Mouse (Mus musculus): ENCODE results near the gene Rwdd1. TPM values are rescaled to one million over a fixed set of nuclear protein-coding genes. Genes with fewer than 3 reads are reported as not detected.

Rwdd1 gene
- polyA plus RNA-seq, 1 experiment from 2014 or later = 141 TPM

DNA sequence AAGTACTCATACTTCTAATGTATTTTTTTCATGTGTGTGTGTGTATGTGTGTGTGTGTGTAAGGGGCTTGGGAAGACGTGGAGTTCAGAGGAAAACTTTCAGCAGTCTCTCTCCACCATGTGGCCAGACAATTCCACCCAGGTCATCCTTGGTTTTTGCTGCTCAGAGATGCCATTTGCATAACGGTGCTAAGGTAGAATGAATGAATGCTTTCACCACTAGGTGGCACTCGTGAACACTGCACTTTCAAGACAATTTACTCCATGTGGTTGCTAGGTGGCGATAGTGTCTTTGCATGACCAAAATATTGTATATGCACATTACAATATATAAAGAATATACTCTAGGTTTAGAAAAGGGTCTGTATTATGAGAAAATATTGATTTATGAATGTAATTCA lies 32.7 kb downstream of the Rwdd1 start:
- H3K27me3 ChIP-seq (ENCODE audit: low read depth, poor library complexity, severe bottlenecking) = no peaks in the 10 kb centered on the region
- peak; percentile 54 for DNase-seq (ENCODE audit: low spot score)
- H3K27ac ChIP-seq = no peak overlapping the region
- 27% methylated on average over 4 of the region's 4 CpGs for WGBS
- peaks cover 15% of the 10 kb centered on the region for H3K36me3 ChIP-seq
- no peak overlapping the region for H3K4me3 ChIP-seq
- no peaks in the 10 kb centered on the region for H3K4me1 ChIP-seq
- H3K9me3 ChIP-seq (replicated peaks) = no peaks in the 10 kb centered on the region

DNA sequence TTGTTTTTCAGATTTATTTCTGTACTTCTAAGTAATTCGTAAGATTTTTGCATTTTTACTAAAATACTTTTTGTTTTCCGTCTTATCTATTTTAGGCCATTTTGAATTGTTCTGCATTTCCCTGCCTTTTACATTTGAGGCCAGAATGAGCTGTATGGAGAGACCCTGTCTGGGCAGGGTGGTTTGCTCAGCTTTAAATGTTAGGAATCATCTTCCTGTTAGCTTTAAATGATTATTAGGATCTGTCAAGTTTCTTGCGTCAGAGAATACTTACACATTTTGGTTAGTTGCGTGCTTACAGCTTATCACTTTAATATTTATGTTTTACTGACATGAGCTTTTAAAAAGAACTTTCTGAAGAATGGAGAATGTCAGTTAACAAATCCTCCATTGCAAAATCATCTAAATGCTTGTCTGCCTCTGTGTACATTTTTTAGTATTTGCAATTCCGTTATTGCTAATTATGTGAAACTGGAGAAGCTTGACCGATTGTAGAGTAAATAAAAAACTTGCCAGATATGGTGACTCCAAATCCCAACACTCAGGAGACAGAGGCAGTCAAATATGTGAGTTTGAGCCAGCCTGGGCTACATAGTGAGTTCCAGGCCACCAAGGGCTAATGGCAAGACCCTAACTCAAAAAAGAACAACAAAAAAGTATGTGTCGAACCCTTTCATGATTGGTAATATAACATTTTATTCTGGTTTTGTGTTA lies 44.5 kb downstream of the Rwdd1 start:
- Histone ChIP-seq H3K27ac (no peak overlapping the region), H3K27me3 (ENCODE audit: low read depth, poor library complexity, severe bottlenecking) (no peaks in the 10 kb centered on the region), H3K4me1 (no peaks in the 10 kb centered on the region), H3K9me3 (replicated peaks) (no peaks in the 10 kb centered on the region), H3K4me3 (no peak overlapping the region), H3K36me3 (no peaks in the 10 kb centered on the region)
- DNase-seq (ENCODE audit: low spot score) = no peak
- WGBS = 95% methylated on average over 7 of the region's 7 CpGs

DNA sequence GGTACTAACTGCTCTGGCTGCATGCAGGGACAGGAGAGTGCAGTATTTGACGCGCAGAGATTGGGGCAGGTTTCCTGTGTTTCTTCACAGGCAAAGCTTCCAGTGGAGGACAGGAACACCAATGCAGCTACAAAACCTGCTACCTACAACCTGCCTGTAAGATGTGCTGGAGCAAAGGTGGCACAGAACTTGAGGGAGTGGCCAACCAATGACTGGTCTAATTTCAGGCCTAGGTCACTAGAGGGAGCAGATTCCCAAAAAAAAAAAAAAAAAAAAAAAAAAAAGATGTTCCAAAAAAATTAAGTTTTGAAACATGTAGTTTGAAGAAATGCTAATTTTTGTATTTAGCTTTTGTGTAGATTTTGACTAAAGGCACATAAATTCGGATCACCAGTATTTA lies 66.9 kb downstream of the Rwdd1 start:
- Histone ChIP-seq H3K36me3 (peaks cover 19% of the 10 kb centered on the region), H3K4me3 (no peak overlapping the region), H3K27me3 (ENCODE audit: low read depth, poor library complexity, severe bottlenecking) (no peaks in the 10 kb centered on the region), H3K4me1 (peaks cover 6% of the 10 kb centered on the region), H3K9me3 (replicated peaks) (no peaks in the 10 kb centered on the region), H3K27ac (no peak overlapping the region)
- WGBS = 77% methylated on average over 3 of the region's 3 CpGs
- DNase-seq (ENCODE audit: low spot score) = no peak

GRCm38 (mm10) chr10:33950803-33951583 lies 68.4 kb downstream of the Rwdd1 start, which contains the start of gene Zup1:
TSS of gene Zup1 (minus strand) at chr10:33951269.
- Histone ChIP-seq H3K4me3 (peak within 1 kb of the TSS; percentile 90), H3K27ac (peak within 1 kb of the TSS; percentile 95), H3K36me3 (peaks cover 25% of the 10 kb centered on the region), H3K4me1 (peaks cover 6% of the 10 kb centered on the region), H3K9me3 (replicated peaks) (no peaks in the 10 kb centered on the region), H3K27me3 (ENCODE audit: low read depth, poor library complexity, severe bottlenecking) (no peaks in the 10 kb centered on the region)
- DNase-seq (ENCODE audit: low spot score) = peak; percentile 83
- WGBS = 5% methylated on average over 42 of the region's 42 CpGs

Other genes with a start within 250 kb of the Rwdd1 start
- gene Sult3a2, start 232.9 kb downstream of the Rwdd1 start, polyA plus RNA-seq (2016; fragmentation: Nextera tagmentation; extraction: Ambion mirVana) = not detected in 2 replicates
- not detected in 2 replicates for gene Sult3a1, start 161.9 kb downstream of the Rwdd1 start, polyA plus RNA-seq (2016; fragmentation: Nextera tagmentation; extraction: Ambion mirVana)
- 0.05 TPM in 1 of 2 replicates, not detected in the other for gene Rsph4a, start 114.5 kb downstream of the Rwdd1 start, polyA plus RNA-seq (2016; fragmentation: Nextera tagmentation; extraction: Ambion mirVana)
- 18.5 and 23.6 TPM in 2 replicates for gene Zup1, start 68.4 kb downstream of the Rwdd1 start, polyA plus RNA-seq (2016; fragmentation: Nextera tagmentation; extraction: Ambion mirVana)
- gene Trappc3l, start 18.0 kb upstream of the Rwdd1 start, polyA plus RNA-seq (2016; fragmentation: Nextera tagmentation; extraction: Ambion mirVana) = not detected in 2 replicates
- not detected in 2 replicates for gene Calhm4, start 24.7 kb upstream of the Rwdd1 start, polyA plus RNA-seq (2016; fragmentation: Nextera tagmentation; extraction: Ambion mirVana)
- 0.04 and 0.05 TPM in 2 replicates for gene Calhm5, start 76.9 kb upstream of the Rwdd1 start, polyA plus RNA-seq (2016; fragmentation: Nextera tagmentation; extraction: Ambion mirVana)
- gene Calhm6, start 108.4 kb upstream of the Rwdd1 start, polyA plus RNA-seq (2016; fragmentation: Nextera tagmentation; extraction: Ambion mirVana) = 0.69 and 0.95 TPM in 2 replicates
- 26.7 and 35.2 TPM in 2 replicates for gene Dse, start 188.1 kb upstream of the Rwdd1 start, polyA plus RNA-seq (2016; fragmentation: Nextera tagmentation; extraction: Ambion mirVana)

Measured in limb, embryonic 10.5 days (tissue).